In genomic region chr1:183315783-183316182, GRCm38 (mm10) we compare ENCODE assay signal across 11 mouse cellular contexts. TPM values are rescaled to one million over a fixed set of nuclear protein-coding genes. Genes with fewer than 3 reads are reported as not detected.
DNase-seq lines count a peak whose midpoint lies in the region; ATAC-seq and TF ChIP-seq lines count a peak whose summit lies in the region.
"Had no signal": no experiment of that assay in that cellular context is flagged by ENCODE, and none has a peak within 500 bp of the region (broad histone marks: within the 10 kb centered on the region; RNA-seq: fewer than 3 reads in every experiment).

No protein-coding gene starts in this region.

- peak; percentile 38 for DNase-seq in CD4-positive, CD25-positive, alpha-beta regulatory T cell, adult 2 months (ENCODE audit: low read depth, low spot score)
- no peak for DNase-seq in layer of hippocampus, adult 2 months (ENCODE audit: low spot score in 2 of 2)
- no peak for DNase-seq in layer of hippocampus, postnatal 25 days (ENCODE audit: extremely low spot score in 1 of 2, low spot score in 1 of 2)
- DNase-seq in CD4-positive helper T cell, adult 2 months (ENCODE audit: low read depth, low spot score), result peak; percentile 24
- no peak for DNase-seq in cerebellum, postnatal 36 days
- no peak for DNase-seq in cerebellum, adult 9-11 months

- no peak for ATAC-seq in CD4-positive, CD25-positive, alpha-beta regulatory T cell, adult 4 months
- ATAC-seq in erythroblast, adult 5-6 weeks (replicated peaks; ENCODE audit: low FRiP score, poor library complexity, severe bottlenecking), result peak; percentile 60; the same call in 1 of the 2 replicates
- ATAC-seq: forebrain, embryonic 16.5 days had no signal

- TF ChIP-seq CTCF in layer of hippocampus, adult 2 months (conservative IDR thresholded peaks at IDR 0.05), result peak; percentile 61

- H3K4me3 ChIP-seq in layer of hippocampus, adult 2 months, result no peak overlapping the region
- H3K4me3 ChIP-seq: hindbrain, embryonic 15.5 days; megakaryocyte, embryonic 14.5 days had no signal

- H3K27ac ChIP-seq in layer of hippocampus, adult 2 months, result no peak overlapping the region
- H3K27ac ChIP-seq: hindbrain, embryonic 15.5 days had no signal

RNA-seq across cellular contexts. Expression of gene Brox, which starts 18.7 kb away (rescaled TPM):
- polyA plus RNA-seq in CD4-positive, CD25-positive, alpha-beta regulatory T cell, adult 4 months (2017; shearing (Covaris generic)), result 10 to 100 TPM; 35.4 to 35.9 TPM
- total RNA-seq in layer of hippocampus, adult 2 months (2021), result 10 to 100 TPM; 48.6 to 61.8 TPM
- total RNA-seq in layer of hippocampus, postnatal 25 days (2021), result 10 to 100 TPM; 51.3 to 52.7 TPM
- 13.6 and 16.3 TPM in 2 replicates for total RNA-seq in erythroblast, adult 5-6 weeks (2015; ENCODE audit: low replicate concordance)
- total RNA-seq in erythroblast, adult 5-6 weeks (2017; ENCODE audit: low replicate concordance), result 29.8 and 32.1 TPM in 2 replicates

RNA-seq across cellular contexts. Expression of gene Aida, which starts 19.4 kb away (rescaled TPM):
- polyA plus RNA-seq in CD4-positive, CD25-positive, alpha-beta regulatory T cell, adult 4 months (2017; shearing (Covaris generic)), result 10 to 100 TPM; 11.0 to 14.0 TPM
- 10 to 100 TPM; 47.8 to 47.9 TPM for total RNA-seq in layer of hippocampus, adult 2 months (2021)
- total RNA-seq in layer of hippocampus, postnatal 25 days (2021), result 10 to 100 TPM; 45.2 to 50.7 TPM
- total RNA-seq in erythroblast, adult 5-6 weeks (2015; ENCODE audit: low replicate concordance), result 17.6 and 21.5 TPM in 2 replicates
- total RNA-seq in erythroblast, adult 5-6 weeks (2017; ENCODE audit: low replicate concordance), result 40.0 and 41.5 TPM in 2 replicates

RNA-seq across cellular contexts. Expression of gene Mia3, which starts 53.6 kb away (rescaled TPM):
- polyA plus RNA-seq in CD4-positive, CD25-positive, alpha-beta regulatory T cell, adult 4 months (2017; shearing (Covaris generic)), result 100 to 1,000 TPM in 1 of 2 experiments, 10 to 100 TPM in 1; 94.4 to 110 TPM
- 100 to 1,000 TPM; 221 to 224 TPM for total RNA-seq in layer of hippocampus, adult 2 months (2021)
- total RNA-seq in layer of hippocampus, postnatal 25 days (2021), result 100 to 1,000 TPM; 210 to 220 TPM
- total RNA-seq in erythroblast, adult 5-6 weeks (2015; ENCODE audit: low replicate concordance), result 14.6 and 24.2 TPM in 2 replicates
- 27.3 and 34.7 TPM in 2 replicates for total RNA-seq in erythroblast, adult 5-6 weeks (2017; ENCODE audit: low replicate concordance)

Comparison
In these comparisons a context has a peak if more than half of its experiments do, and no peak if none do; other contexts are left out.
1. DNase-seq: peak in CD4-positive, CD25-positive, alpha-beta regulatory T cell, adult 2 months (single experiment) and CD4-positive helper T cell, adult 2 months (single experiment); none in layer of hippocampus, adult 2 months (0 of 2), layer of hippocampus, postnatal 25 days (0 of 2), cerebellum, postnatal 36 days (0 of 2) and cerebellum, adult 9-11 months (single experiment).
2. RNA of gene Mia3, which starts 53.6 kb away (total RNA-seq): 221 to 224 TPM in layer of hippocampus, adult 2 months and 210 to 220 TPM in layer of hippocampus, postnatal 25 days; 14.6 to 34.7 TPM in erythroblast, adult 5-6 weeks; every median in the first group is over 4 times any median in the second.